Mouse (Mus musculus): ENCODE measurements around the gene Nudt16l1. TPM values are rescaled to one million over a fixed set of nuclear protein-coding genes. Genes with fewer than 3 reads are reported as not detected.

Nudt16l1 gene
- total and polyA plus RNA-seq, 3 experiments = 50.6 to 130 (median 67.6) TPM

GRCm38 (mm10) chr16:4957446-4957845, 18.9 kb downstream of the Nudt16l1 start:
- DNase-seq = no peak

DNA sequence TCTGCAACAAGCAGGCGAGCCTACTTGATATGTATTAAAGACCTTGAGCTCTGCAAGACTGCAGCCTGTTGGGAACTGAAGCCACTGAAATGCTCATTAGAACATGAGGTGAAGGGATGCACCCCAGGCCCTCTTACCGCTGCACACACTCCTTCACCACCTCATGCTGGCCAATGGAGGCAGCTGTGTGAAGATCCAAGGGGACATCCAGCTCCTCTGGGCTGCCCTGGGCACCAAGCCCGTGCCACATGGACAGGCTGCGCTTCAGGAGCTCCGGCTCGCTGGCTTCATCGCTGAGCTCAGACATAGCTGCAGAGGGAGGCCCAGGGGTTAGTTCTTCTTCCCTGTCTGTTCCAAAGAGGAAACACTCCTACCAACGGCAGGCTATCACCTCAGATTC, 21.7 kb downstream of the Nudt16l1 start:
- no peak for DNase-seq

DNA sequence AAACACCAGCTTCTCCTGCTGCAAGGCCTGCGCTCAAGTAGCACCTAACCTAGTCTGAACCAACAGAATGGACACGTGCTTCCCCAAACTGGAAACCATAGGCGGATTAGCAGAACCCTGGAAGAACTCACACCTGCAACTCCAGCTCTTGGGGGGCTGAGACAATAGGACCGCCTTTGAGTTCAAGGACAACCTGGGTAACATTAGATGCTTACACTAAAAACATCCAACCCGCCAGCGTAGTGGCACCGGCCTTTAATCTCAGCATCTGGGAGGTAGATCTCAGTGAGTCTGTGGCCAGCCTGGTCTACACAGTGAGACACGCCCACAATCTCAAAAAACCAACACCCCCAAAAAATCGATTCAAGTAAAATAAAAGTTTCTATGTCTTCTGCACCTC, 24.8 kb downstream of the Nudt16l1 start:
- no peak for DNase-seq

DNA sequence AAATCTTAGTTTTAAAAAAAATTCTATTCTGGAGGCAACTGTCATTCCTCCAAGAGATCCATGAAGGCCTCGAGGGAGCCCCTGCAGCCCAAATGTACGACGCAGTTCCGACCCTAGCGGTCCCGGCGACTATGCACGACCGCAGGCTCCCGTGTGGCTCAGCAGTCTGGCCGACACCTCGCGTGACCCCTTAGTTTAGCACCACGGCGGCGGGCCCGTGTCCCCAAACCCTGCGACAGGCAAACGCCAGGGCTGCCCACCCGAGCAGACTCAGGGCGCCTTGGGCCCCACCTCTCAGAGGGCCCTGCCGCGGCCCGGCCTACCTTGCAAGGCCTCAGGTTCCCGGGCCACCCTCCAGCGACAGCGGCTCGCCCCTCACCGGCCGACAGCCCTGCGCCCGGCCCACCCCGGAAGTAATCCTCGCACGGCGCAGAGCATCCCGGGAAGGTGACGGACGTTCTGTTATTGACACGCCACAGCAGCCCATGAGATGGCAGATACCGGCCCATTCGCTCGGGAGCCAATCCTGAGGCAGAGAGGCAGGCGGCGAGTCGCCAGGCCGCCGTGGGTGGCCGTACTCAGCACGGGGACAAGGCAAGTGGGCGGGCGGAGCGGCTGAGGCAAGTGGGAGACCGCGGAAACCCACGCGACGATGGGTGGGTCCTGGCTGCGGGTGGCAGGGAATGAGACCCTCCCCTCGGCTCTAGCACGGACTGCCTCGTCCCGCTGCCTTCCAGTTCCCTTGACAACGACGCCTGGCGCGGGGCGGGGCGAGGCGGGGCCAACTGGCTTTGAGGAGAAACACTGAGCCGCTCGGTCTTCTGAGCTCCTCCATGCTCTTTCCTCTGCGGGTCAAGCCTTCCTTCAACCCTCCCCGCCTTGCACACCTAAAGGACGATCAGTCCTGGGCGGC, 25.5 kb downstream of the Nudt16l1 start, which contains the start of gene Anks3:
TSS of gene Anks3 (minus strand) at position 409 of the 913 bp plus-strand sequence.
- DNase-seq = peak; percentile 99

- DNase-seq = no peak
Observed at GRCm38 (mm10) chr16:4964731-4965391, 26.3 kb downstream of the Nudt16l1 start.

DNA sequence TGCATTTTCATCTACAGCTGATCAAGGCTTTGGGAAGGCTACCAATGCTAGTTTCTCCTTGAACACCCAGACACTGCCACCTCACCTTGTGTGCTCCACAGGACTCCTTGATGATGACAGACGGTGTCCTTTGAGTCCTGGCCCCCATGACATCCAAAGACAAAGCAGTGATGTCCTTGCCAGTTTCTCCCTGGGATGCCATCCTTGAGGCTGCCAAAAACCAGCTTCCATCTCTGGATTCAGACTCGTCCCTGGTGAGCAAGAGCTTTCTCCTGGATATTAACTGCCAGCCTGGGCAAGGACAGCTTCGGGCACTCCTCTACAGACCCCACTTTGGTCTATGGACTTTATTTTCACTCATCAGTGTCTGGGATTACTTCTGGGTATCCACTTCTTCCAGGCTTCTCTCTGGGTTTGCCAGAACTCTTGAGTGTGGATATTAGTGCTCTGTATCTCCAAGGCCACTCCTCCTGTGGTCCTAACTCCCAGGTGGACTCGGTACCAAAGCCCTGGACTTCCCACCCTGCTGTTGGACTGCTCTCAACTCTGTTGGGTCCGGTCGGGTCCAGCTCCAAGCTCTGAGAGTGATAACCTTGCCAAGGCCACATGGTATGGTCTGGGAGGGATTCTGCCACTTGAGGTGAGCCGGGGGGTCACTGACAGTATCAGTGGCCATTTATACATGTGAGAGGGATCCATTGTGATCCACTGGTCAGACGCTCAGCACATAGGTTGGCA, 27.0 kb downstream of the Nudt16l1 start:
- DNase-seq = no peak

DNA sequence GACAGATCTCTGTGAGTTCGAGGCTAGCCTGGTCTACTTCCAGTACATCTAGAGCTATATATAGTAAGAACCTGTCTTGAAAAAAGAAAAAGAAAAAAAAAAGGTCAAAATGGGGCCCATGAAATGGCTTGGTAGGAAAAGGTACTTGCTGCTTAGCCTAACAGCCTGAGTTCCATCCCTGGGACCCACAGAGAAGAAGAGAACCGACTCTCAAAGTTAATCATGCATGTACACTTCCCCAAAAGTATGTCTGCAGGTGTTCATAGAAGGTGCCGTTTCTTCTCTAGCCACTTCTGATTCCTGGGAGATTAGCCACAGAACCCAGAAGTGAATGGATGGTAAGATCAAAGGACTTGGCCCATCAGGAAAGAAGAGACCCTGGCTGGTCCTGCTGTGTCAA, 29.9 kb downstream of the Nudt16l1 start:
- no peak for DNase-seq

- no peak for DNase-seq
Observed at GRCm38 (mm10) chr16:4969055-4969843, 30.7 kb downstream of the Nudt16l1 start.

DNA sequence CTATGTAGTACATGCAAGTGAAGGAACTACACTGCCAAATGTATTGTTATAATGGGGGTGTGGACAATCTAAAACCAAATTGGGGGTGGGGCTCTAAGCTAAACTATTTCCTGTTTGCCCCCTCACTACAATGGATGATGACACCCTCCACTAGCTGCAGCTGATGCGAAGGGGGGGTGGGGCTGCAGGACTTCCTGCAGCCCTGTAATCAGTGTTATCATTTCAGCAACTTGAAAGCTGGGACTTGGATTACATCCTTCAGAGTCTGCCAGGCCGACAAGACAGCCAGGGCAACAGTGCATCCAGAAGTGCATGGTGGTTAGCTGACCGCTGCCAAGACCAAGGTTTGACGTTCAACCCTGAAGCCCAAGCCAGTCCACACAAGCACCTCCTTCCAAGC, 33.1 kb downstream of the Nudt16l1 start:
- no peak for DNase-seq

DNA sequence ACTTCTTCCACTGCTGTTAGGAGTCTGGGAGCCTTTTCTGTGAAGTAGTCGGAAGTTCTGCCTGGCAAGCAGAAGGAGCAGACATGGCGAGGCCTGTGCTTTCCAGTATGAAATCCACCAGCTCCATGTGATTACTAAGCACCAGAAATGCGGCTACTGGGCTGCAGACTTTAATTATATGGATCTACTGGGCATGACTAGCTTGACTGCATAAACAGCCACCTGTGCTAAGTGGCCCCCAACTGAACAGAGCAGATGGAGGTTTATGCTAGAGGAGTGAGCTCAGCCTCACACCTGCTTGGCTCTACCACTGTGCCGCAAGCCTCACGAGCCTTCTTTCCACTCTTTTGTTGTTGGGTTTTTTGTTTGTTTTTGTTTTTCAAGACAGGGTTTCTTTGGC, 36.0 kb downstream of the Nudt16l1 start:
- DNase-seq = no peak

DNA sequence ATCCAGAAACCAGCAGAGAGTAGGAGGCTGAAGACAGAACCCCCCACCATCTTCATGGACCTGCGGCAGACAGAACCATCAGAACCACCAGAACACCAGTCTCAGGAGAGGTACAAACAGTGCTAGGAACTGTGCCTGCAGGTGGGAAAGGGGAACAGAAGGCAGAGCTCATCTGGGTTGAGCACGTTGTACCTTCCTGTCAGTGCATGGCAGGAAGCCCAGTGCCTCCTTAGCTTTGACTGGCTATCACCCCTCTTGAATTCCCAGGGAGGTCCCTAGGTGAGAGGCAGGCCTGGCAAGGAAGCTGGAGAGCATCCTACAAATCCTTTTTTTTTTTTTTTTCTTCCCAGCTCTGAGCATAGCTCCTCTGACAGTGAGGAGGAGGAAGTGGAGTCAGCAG, 37.6 kb downstream of the Nudt16l1 start:
- no peak for DNase-seq

DNA sequence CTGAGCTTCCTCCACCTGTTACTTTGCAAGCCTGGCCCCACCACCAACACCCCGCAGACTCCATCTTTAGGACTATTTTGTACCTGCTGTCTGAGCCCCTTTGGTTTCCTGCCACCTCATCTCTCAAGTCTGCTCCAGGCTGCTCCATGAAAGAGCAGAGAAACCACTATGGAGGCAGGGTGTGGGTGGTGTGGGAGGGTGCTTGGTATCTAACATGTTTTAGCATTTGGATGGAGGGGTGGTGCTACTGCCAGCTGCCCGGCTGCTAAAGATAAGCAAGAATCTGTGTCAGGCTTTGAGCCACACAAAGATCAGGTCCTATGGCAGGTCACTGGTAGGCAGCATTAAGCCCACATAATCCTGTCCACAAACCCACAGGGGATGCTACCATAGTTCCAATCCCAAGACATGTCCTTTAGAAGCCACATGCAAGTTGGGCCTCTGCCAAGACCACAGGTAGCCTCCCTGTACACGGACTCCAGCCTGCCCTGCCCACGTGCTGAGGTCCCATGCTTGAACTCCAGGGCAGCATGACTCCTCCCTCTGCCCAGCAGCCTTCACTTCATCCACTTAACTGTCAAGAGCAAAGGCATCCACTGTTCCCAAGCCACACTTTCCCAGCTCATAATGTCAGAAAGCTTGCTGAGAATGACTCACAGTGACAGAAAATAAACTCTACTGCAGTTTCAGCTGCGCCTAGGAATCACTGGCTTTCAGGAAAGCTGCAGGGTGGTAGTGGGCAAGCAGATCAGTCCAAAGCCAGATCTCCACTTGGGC, 39.9 kb downstream of the Nudt16l1 start:
- DNase-seq = no peak

DNA sequence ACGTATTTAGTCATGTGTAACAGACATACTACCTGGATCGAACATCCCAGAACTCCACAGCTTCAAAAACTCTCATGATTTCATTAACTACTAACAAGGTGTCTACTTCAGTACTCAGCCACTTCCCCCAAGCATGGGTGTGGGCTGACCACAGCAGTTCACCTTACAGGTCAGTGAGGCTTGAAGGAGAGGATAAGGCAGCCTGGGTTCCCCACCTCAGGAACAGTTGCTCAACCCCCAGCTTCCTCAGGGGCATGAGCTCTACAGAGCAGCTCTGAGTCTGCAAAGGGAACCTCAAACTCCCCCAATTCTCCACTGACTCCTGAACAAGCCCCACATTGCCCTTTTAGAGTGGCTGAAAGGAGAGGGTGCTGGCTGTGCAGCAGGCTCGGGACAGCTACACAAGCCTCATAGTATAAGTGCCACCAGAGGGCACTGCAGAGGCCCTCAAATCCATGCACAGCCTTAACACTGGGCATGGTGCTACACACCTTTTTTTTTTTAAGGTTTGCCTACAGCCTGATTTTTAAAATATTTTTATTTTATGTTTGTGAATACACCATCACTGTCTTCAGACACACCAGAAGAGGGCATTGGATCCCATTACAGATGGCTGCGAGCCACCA, 41.3 kb downstream of the Nudt16l1 start:
- DNase-seq = peak; percentile 36

DNA sequence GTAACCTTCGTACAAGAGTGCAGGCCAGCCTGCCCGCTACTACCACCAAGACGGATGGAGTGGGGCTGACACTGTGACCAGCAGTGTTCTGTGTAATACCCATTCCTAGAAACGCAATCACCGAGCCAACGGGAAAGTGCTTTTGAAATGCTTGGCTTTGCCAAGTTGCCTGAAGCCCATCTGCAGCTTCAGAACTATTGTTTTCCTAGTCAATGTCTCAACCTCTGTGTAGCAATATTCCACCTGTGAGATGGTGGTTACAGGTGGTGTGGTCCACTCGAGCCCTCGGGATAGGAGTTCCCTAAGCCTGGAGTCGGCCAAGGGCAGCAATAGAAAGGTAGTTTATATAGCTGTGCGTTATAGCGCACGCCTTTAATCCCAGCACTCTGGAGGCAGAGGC, 46.2 kb downstream of the Nudt16l1 start:
- no peak for DNase-seq

Other genes starting within 250 kb of the Nudt16l1 start
- gene Nmral1, start 219.4 kb upstream of the Nudt16l1 start, total RNA-seq (2021) = 1 to 10 TPM; 2.9 to 5.2 TPM
- 2.4 and 2.5 TPM in 2 replicates for gene Nmral1, start 219.4 kb upstream of the Nudt16l1 start, polyA plus RNA-seq (2012; rRNA removed)
- gene Hmox2, start 212.4 kb upstream of the Nudt16l1 start, total RNA-seq (2021) = 10 to 100 TPM; 87.1 to 92.8 TPM
- 21.3 and 30.2 TPM in 2 replicates for gene Hmox2, start 212.4 kb upstream of the Nudt16l1 start, polyA plus RNA-seq (2012; rRNA removed)
- gene Cdip1, start 148.5 kb upstream of the Nudt16l1 start, total RNA-seq (2021) = 100 to 1,000 TPM; 105 to 130 TPM
- 400 and 500 TPM in 2 replicates for gene Cdip1, start 148.5 kb upstream of the Nudt16l1 start, polyA plus RNA-seq (2012; rRNA removed)
- not detected for gene 4930562C15Rik, start 103.3 kb upstream of the Nudt16l1 start, total RNA-seq (2021)
- gene 4930562C15Rik, start 103.3 kb upstream of the Nudt16l1 start, polyA plus RNA-seq (2012; rRNA removed) = not detected in 2 replicates
- 10 to 100 TPM; 32.8 to 37.8 TPM for gene Ubald1, start 58.4 kb upstream of the Nudt16l1 start, total RNA-seq (2021)
- 59.7 and 68.0 TPM in 2 replicates for gene Ubald1, start 58.4 kb upstream of the Nudt16l1 start, polyA plus RNA-seq (2012; rRNA removed)
- 10 to 100 TPM; 79.3 to 87.4 TPM for gene Mgrn1, start 52.5 kb upstream of the Nudt16l1 start, total RNA-seq (2021)
- 134 and 157 TPM in 2 replicates for gene Mgrn1, start 52.5 kb upstream of the Nudt16l1 start, polyA plus RNA-seq (2012; rRNA removed)
- 10 to 100 TPM; 30.8 to 33.9 TPM for gene Anks3, start 25.4 kb downstream of the Nudt16l1 start, total RNA-seq (2021)
- 39.2 and 45.3 TPM in 2 replicates for gene Anks3, start 25.4 kb downstream of the Nudt16l1 start, polyA plus RNA-seq (2012; rRNA removed)
- not detected for gene Sept12, start 59.1 kb downstream of the Nudt16l1 start, total RNA-seq (2021)
- gene Sept12, start 59.1 kb downstream of the Nudt16l1 start, polyA plus RNA-seq (2012; rRNA removed) = not detected in 2 replicates
- gene Smim22, start 68.5 kb downstream of the Nudt16l1 start, total RNA-seq (2021) = not detected
- gene Smim22, start 68.5 kb downstream of the Nudt16l1 start, polyA plus RNA-seq (2012; rRNA removed) = 0.38 TPM in 1 of 2 replicates, not detected in the other
- 10 to 100 TPM; 16.9 to 28.1 TPM for gene Rogdi, start 74.8 kb downstream of the Nudt16l1 start, total RNA-seq (2021)
- 83.9 and 99.3 TPM in 2 replicates for gene Rogdi, start 74.8 kb downstream of the Nudt16l1 start, polyA plus RNA-seq (2012; rRNA removed)
- 10 to 100 TPM; 92.6 to 96.5 TPM for gene Glyr1, start 111.1 kb downstream of the Nudt16l1 start, total RNA-seq (2021)
- 51.7 and 71.3 TPM in 2 replicates for gene Glyr1, start 111.1 kb downstream of the Nudt16l1 start, polyA plus RNA-seq (2012; rRNA removed)
- gene Ubn1, start 111.3 kb downstream of the Nudt16l1 start, total RNA-seq (2021) = 10 to 100 TPM; 25.2 to 34.0 TPM
- gene Ubn1, start 111.3 kb downstream of the Nudt16l1 start, polyA plus RNA-seq (2012; rRNA removed) = 18.6 and 18.9 TPM in 2 replicates
- gene Ppl, start 193.7 kb downstream of the Nudt16l1 start, total RNA-seq (2021) = 1 to 10 TPM; 2.0 to 6.5 TPM
- 0.59 and 0.66 TPM in 2 replicates for gene Ppl, start 193.7 kb downstream of the Nudt16l1 start, polyA plus RNA-seq (2012; rRNA removed)
- gene Sec14l5, start 208.3 kb downstream of the Nudt16l1 start, total RNA-seq (2021) = under 1 TPM in 1 of 2 experiments, not detected in 1; 0.07 TPM
- 0.13 and 0.15 TPM in 2 replicates for gene Sec14l5, start 208.3 kb downstream of the Nudt16l1 start, polyA plus RNA-seq (2012; rRNA removed)